Mouse (Mus musculus) large intestine, adult 2 months (tissue): ENCODE results near the gene Vat1. TPM values are rescaled to one million over a fixed set of nuclear protein-coding genes. Genes with fewer than 3 reads are reported as not detected.
"Not testable (repeated sequence)": the region's sequence is repeated elsewhere in the genome, so short reads cannot be mapped to it uniquely, and the experiment has no call there.

Experiments
- DNase-seq: peaks from one replicate; pipeline ENCODE4 v3.0.0-alpha.2; 2012; ENCODE audit warnings: low read depth, low spot score
- WGBS: fragments of 180-500 bp; shearing (Covaris S2); methylation state at CpG from one replicate; pipeline ENCODE4 v1.1.7; 2018; 5-methylcytosine and 5-hydroxymethylcytosine counted together
- polyA plus RNA-seq: library from polyadenylated mRNA; depleted of rRNA; stranded (reverse); fragments of >200 nt; gene quantifications from 2 replicates; pipeline ENCODE4 v1.2.3, GENCODE M21; 2012; rRNA removed

The Vat1 gene
- 90.6 and 140 TPM in 2 replicates for polyA plus RNA-seq

- DNase-seq, result no peak
- WGBS, result 1% methylated on average over 60 of the region's 60 CpGs
Observed at GRCm38 (mm10) chr11:101465869-101466551, at the start of gene Vat1. Gene Vat1 (minus strand): TSS chr11:101466230.

DNA sequence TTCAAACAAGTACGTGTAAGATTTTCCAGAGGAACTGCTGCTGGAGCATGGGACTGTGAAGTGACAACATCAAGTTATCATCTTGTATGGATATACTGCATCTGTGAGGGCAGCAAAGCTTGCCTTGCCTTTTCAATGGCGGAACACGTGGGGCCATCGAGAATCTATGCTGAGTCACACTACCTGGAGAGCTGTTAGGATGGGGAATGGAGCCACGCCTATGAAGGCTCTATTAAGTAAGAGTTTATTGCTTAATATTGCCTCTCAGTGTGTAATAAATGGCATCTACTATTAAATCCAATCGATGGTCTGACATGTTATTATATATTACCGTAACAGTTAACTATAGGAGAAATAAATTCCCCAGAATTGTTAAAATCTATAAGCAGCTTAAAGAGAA is 41.1 kb upstream of the Vat1 start:
- DNase-seq, result no peak
- 76% methylated on average over 7 of the region's 7 CpGs for whole genome bisulfite sequencing

DNA sequence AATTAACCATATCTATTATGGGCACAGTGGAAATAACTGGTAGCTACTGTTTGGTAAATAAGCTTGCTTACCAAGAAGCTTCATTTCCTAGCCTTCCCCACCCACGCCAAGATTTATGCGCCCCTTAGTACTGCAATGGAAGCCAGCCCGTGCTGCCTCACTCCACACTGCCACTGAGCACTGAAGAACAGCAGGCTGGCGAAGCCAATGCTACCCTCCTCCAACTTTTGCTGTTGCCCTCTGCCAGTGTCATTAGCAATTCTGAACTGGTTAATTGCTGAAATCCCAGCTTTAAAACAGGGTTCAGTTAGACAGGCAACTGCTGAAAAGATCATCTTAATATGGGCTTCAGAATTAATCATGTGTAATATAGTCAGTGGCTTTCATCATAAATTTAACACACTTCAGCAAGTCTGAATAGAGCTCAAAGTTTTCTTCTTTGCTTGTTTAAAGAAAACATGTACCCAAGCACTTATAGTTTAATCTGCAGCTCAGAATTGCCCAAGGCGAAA is 40.3 kb upstream of the Vat1 start:
- 90% methylated on average over 5 of the region's 5 CpGs for WGBS
- no peak for DNase-seq

- no peak for DNase-seq
- WGBS, result 63% methylated on average over 6 of the region's 6 CpGs
Observed at GRCm38 (mm10) chr11:101486126-101486525, 20.1 kb upstream of the Vat1 start.

GRCm38 (mm10) chr11:101485509-101486028 is 19.5 kb upstream of the Vat1 start:
- WGBS, result 67% methylated on average over 6 of the region's 6 CpGs
- no peak for DNase-seq

- DNase-seq, result no peak
- WGBS, result 82% methylated on average over 7 of the region's 7 CpGs
Observed at GRCm38 (mm10) chr11:101484814-101485213, 18.8 kb upstream of the Vat1 start.

DNA sequence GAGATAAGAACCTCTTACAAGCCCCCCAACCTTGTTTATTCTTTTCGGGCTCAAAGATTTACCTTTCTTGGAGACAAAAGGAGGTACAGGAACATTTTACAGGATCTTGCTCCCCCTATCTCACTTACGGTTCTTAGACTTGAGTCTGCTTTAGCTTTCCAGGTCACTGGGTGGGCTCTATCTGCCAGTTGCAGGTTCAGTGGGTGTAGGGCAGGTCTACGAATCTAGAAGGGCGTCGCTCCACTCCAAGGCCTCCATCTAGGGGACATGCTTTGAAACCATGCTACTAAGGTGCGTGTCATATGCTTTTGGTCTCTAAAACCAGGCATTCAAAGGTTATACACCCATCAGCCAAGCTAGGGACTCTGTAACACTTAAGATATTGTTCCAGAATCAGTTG is 18.2 kb upstream of the Vat1 start:
- 81% methylated on average over 6 of the region's 6 CpGs for WGBS
- no peak for DNase-seq

DNA sequence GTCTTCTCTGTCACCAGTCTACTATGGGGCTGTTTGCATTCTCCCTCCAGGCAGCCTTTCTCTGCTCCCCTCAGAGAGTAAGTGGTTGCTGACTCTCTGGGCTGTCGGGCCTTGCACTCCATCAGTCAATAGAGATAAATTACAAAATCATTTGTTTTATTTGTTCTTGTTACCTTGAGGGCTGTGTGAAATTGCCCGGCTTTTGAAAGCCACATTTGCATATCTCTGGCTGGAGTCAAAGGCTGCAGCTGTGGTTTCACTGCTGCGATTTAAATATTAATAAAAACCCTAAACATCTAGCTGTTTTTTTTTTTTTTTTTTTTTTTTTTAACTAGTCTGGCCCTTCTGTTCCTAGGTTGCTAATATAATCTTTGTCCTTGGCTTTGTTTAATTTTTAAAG is 17.8 kb upstream of the Vat1 start:
- DNase-seq, result no peak
- 42% methylated on average over 3 of the region's 3 CpGs for WGBS

- no peak for DNase-seq
- WGBS, result 31% methylated on average over 6 of the region's 6 CpGs
Observed at GRCm38 (mm10) chr11:101480912-101481311, 14.9 kb upstream of the Vat1 start.

GRCm38 (mm10) chr11:101479171-101479635 is 13.2 kb upstream of the Vat1 start:
- 16% methylated on average over 18 of the region's 18 CpGs for WGBS
- DNase-seq, result no peak

GRCm38 (mm10) chr11:101477552-101478211 is 11.7 kb upstream of the Vat1 start:
- DNase-seq, result no peak
- 76% methylated on average over 10 of the region's 10 CpGs for WGBS

DNA sequence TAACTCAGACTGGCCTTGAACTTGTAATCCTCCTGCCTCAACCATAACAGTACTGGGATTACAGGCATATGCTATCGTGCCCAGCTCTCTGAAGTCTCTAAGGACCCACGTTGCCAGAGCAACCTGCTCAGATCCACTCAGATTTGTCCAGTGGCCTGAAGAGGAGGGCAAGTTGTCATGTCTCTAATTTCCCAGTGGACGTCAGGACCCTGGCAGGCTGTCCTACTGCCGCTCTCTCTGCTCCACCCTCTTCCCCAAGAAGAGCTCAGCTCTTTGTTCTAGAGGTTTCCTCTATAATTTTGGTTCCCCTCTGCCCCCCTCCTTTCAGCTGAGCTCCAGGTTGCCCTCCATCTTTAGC is 11.1 kb upstream of the Vat1 start:
- DNase-seq, result no peak
- WGBS, result 73% methylated on average over 4 of the region's 4 CpGs

- 75% methylated on average over 4 of the region's 4 CpGs for WGBS
- not testable (repeated sequence) for DNase-seq
Observed at GRCm38 (mm10) chr11:101476361-101476760, 10.3 kb upstream of the Vat1 start.

DNA sequence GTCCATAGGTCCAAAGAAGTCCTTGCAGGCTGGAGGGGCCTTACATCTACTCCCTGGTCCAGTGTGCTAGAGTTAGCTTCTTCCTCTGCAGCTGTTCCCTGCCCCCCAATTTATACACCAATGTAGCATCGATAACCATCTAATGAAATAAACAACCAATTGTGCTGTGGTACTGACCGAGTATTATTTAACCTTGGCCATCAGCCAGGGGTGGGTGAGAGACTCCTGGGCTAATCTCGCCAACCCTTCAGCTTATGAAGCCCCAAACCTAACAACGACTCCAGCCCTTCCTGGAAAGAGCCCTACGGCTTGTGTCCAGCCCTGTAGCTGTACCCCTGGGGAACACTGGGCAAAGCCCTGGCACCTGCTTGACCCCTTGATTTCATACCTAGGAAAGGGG is 8.3 kb upstream of the Vat1 start:
- DNase-seq, result no peak
- 71% methylated on average over 5 of the region's 5 CpGs for WGBS

DNA sequence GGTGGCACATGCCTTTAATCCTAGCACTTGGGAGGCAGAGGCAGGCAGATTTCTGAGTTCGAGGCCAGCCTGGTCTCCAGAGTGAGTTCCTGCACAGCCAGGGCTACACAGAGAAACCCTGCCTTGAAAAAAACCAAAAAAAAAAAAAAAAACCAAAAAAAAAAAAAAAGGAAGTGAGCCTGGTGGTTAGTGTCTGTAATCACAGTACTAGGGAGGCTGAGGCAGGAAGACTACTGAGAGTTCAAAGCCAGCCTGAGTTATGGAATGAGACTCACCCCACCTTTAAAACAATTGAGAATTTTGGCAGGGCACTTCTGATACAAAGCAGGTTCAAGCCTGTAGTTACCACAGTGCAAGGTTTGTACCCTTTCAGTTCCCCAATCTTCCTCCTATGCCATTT is 7.7 kb upstream of the Vat1 start:
- 72% methylated on average over 1 of the region's 1 CpGs for WGBS
- not testable (repeated sequence) for DNase-seq

DNA sequence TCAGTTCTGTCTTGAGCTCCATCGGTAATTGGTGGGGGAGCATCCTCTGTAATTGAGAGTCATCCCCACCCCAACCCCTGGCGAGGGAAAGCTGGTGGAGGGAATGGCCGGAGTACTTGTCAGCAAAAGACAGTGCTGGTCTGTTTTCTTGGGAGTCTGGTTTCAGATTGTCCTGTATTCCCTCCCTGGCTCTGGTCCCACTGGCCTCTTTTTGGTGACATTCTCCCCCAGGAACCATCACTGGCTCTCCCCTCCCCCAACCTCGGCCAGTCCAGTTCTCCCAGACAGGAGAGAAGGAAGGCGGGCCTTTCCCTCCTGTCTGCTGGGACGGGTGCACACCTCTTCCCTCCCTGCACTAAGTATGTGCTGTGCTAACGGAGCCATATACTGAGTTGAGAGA is 6.3 kb upstream of the Vat1 start:
- DNase-seq, result no peak
- 57% methylated on average over 7 of the region's 7 CpGs for WGBS

DNA sequence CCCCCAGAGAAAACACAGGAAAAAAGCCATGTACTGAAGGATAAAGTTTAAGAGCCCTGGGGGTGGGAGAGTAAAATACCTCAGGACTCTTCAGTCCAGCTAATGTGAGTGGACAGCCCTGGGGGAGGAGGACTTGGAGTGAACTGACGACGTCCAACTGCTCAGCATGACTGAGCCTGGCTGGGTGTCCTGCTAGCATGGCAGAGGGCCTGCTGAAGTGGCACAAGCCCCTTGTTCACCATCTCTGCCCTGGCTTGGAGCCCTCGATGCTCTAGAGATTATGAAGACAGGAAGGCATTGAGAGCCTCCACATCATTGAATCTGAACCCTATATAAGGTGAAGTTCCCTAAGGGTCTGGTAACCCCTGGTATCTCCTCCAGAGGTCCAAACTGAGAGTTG is 5.9 kb upstream of the Vat1 start:
- 77% methylated on average over 3 of the region's 3 CpGs for WGBS
- no peak for DNase-seq

GRCm38 (mm10) chr11:101470206-101470605 is 4.2 kb upstream of the Vat1 start:
- no peak for DNase-seq
- WGBS, result 52% methylated on average over 7 of the region's 7 CpGs

- no peak for DNase-seq
- WGBS, result 67% methylated on average over 4 of the region's 4 CpGs
Observed at GRCm38 (mm10) chr11:101469155-101469554, 3.1 kb upstream of the Vat1 start.

DNA sequence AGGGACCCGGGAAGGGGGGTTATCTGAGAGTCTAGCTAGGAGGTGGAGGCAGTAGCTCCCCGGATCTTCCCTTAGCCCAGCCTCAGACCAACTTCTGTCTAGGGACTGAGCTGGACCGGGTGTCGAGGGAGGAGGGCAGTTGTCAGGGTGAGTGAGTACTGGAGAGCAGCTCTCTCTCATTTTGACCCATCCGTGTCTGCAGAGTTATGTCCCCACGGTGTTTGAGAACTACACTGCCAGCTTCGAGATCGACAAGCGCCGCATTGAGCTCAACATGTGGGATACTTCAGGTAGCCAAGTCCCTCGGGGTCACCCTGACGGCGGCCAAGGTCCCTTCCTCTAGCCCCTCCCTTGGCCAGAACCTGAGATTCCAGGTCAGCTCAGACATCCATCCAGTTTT is 2.7 kb upstream of the Vat1 start:
- 23% methylated on average over 13 of the region's 13 CpGs for WGBS
- no peak for DNase-seq

DNA sequence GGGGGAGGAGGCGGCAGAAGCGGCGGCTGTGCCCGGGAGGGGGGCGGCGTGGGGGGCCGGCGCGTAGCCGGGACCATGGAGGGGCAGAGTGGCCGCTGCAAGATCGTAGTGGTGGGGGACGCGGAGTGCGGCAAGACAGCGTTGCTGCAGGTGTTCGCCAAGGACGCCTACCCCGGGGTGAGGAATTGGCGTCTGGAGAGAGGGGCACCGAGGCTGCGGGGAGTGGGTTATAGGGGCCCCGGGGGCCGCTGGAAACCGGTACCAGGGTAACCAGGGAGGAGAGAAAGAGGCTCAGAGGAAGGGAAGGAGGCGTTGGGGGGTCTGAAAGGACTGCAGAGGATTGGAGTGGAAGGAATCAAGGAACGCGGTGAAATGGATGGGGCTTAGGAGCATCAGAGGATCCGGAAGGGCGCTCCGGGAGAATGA is 2.2 kb upstream of the Vat1 start:
- no peak for DNase-seq
- WGBS, result under 1% methylated on average over 23 of the region's 31 CpGs
